Mouse (Mus musculus) kidney, embryonic 14.5 days (tissue): ENCODE measurements around the gene B9d1. TPM values are rescaled to one million over a fixed set of nuclear protein-coding genes. Genes with fewer than 3 reads are reported as not detected.

Source experiments
- ATAC-seq: fragments of 200-750 bp; cut with Nextera tagmentation; 2 replicates; pipeline ENCODE4 v1.8.0; 2017; ENCODE audit warnings: moderate number of reproducible peaks, mild to moderate bottlenecking, moderate TSS enrichment, moderate library complexity; ENCODE audit not compliant: low FRiP score, low TSS enrichment
- H3K27ac ChIP-seq: fragments of 300-500 bp; sonication (generic); 2 replicates; pipeline ENCODE4 v1.5.1; 2014; ENCODE audit warnings: low read depth, mild to moderate bottlenecking, low read length, moderate library complexity, mixed read lengths
- H3K27me3 ChIP-seq: fragments of 300-500 bp; sonication (generic); 2 replicates; pipeline ENCODE4 v1.6.1; 2014; ENCODE audit warnings: mild to moderate bottlenecking, low read length; ENCODE audit not compliant: control insufficient read depth, insufficient read depth
- H3K36me3 ChIP-seq: fragments of 300-500 bp; sonication (generic); 2 replicates; pipeline ENCODE4 v1.6.1; 2014; ENCODE audit warnings: low read length, mixed read lengths; ENCODE audit not compliant: control insufficient read depth, insufficient read depth
- H3K4me1 ChIP-seq: fragments of 300-500 bp; sonication (generic); 2 replicates; pipeline ENCODE4 v1.6.1; 2014; ENCODE audit warnings: low read length, mixed read lengths; ENCODE audit not compliant: control insufficient read depth, insufficient read depth
- H3K4me2 ChIP-seq: fragments of 300-500 bp; sonication (generic); replicated peaks from 2 replicates; pipeline ENCODE4 v1.6.1; 2014; ENCODE audit warnings: low read depth, mild to moderate bottlenecking, low read length
- H3K4me3 ChIP-seq: fragments of 300-500 bp; sonication (generic); 2 replicates; pipeline ENCODE4 v1.5.1; 2014; ENCODE audit warnings: mild to moderate bottlenecking, low read length
- H3K9ac ChIP-seq: fragments of 300-500 bp; sonication (generic); 2 replicates; pipeline ENCODE4 v1.6.1; 2014; ENCODE audit warnings: low read depth, mild to moderate bottlenecking, low read length, moderate library complexity
- H3K9me3 ChIP-seq: fragments of 300-500 bp; sonication (generic); 2 replicates; pipeline ENCODE4 v1.6.1; 2016; ENCODE audit warnings: low read length; ENCODE audit not compliant: control insufficient read depth
- WGBS: fragments of 180-500 bp; shearing (Covaris S2); extraction: QIAGEN DNeasy Blood & Tissue Kit; methylation state at CpG from one replicate; pipeline ENCODE4 v1.1.7; 2014; 5-methylcytosine and 5-hydroxymethylcytosine counted together
- polyA plus RNA-seq: library from polyadenylated mRNA; unstranded; fragments of >200 nt; fragmentation: Nextera tagmentation; extraction: Ambion mirVana; gene quantifications from 2 replicates; pipeline ENCODE4 v1.2.1, GENCODE M21; 2014

B9d1 gene
- polyA plus RNA-seq, result 49.2 and 56.4 TPM in 2 replicates

- WGBS, result under 1% methylated on average over 39 of the region's 39 CpGs
- Histone ChIP-seq H3K4me2 (peak within 1 kb of the TSS; percentile 84), H3K4me1 (peaks cover 6% of the 10 kb centered on the region; the same call in 1 of the 2 replicates), H3K27me3 (no peaks in the 10 kb centered on the region), H3K27ac (no peak within 1 kb of the TSS), H3K9ac (peak within 1 kb of the TSS; percentile 70), H3K9me3 (no peaks in the 10 kb centered on the region), H3K4me3 (peak within 1 kb of the TSS; percentile 79), H3K36me3 (peaks cover 4% of the 10 kb centered on the region; the same call in 1 of the 2 replicates)
- ATAC-seq, result peak; percentile 93
Measured at GRCm38 (mm10) chr11:61504713-61505257, at the start of gene B9d1. Gene B9d1 (plus strand): TSS chr11:61505144.

GRCm38 (mm10) chr11:61464071-61464470 lies 40.9 kb upstream of the B9d1 start:
- Histone ChIP-seq H3K4me1 (0 out of 2 replicates have a peak, but pooled peaks cover 5% of the 10 kb centered on the region), H3K9ac (no peak overlapping the region), H3K4me3 (no peak overlapping the region), H3K36me3 (no peaks in the 10 kb centered on the region), H3K27ac (no peak overlapping the region), H3K9me3 (no peaks in the 10 kb centered on the region), H3K4me2 (no peak overlapping the region), H3K27me3 (no peaks in the 10 kb centered on the region)
- WGBS, result 69% methylated on average over 2 of the region's 2 CpGs
- ATAC-seq, result no peak

GRCm38 (mm10) chr11:61465422-61465821 lies 39.5 kb upstream of the B9d1 start:
- H3K4me2 ChIP-seq, result no peak overlapping the region
- H3K4me1 ChIP-seq, result 0 out of 2 replicates have a peak, but pooled peaks cover 8% of the 10 kb centered on the region
- no peaks in the 10 kb centered on the region for H3K9me3 ChIP-seq
- no peak for ATAC-seq
- 54% methylated on average over 4 of the region's 4 CpGs for WGBS
- H3K4me3 ChIP-seq, result no peak overlapping the region
- no peaks in the 10 kb centered on the region for H3K27me3 ChIP-seq
- H3K27ac ChIP-seq, result no peak overlapping the region
- no peak overlapping the region for H3K9ac ChIP-seq
- no peaks in the 10 kb centered on the region for H3K36me3 ChIP-seq

GRCm38 (mm10) chr11:61468534-61468933 lies 36.4 kb upstream of the B9d1 start:
- Histone ChIP-seq H3K4me3 (no peak overlapping the region), H3K27me3 (no peaks in the 10 kb centered on the region), H3K36me3 (no peaks in the 10 kb centered on the region), H3K4me1 (0 out of 2 replicates have a peak, but pooled peaks cover 8% of the 10 kb centered on the region), H3K4me2 (no peak overlapping the region), H3K9ac (no peak overlapping the region), H3K27ac (no peak overlapping the region), H3K9me3 (no peaks in the 10 kb centered on the region)
- no peak for ATAC-seq
- 82% methylated on average over 4 of the region's 4 CpGs for WGBS

GRCm38 (mm10) chr11:61469317-61469917 lies 35.5 kb upstream of the B9d1 start:
- no peaks in the 10 kb centered on the region for H3K9me3 ChIP-seq
- no peaks in the 10 kb centered on the region for H3K27me3 ChIP-seq
- H3K36me3 ChIP-seq, result no peaks in the 10 kb centered on the region
- no peak for ATAC-seq
- 0 out of 2 replicates have a peak, but pooled peaks cover 8% of the 10 kb centered on the region for H3K4me1 ChIP-seq
- H3K4me2 ChIP-seq, result no peak overlapping the region
- 62% methylated on average over 7 of the region's 7 CpGs for WGBS
- no peak overlapping the region for H3K27ac ChIP-seq
- H3K4me3 ChIP-seq, result no peak overlapping the region
- no peak overlapping the region for H3K9ac ChIP-seq

GRCm38 (mm10) chr11:61470880-61471279 lies 34.1 kb upstream of the B9d1 start:
- ATAC-seq, result no peak
- no peaks in the 10 kb centered on the region for H3K9me3 ChIP-seq

GRCm38 (mm10) chr11:61473630-61474029 lies 31.3 kb upstream of the B9d1 start:
- Histone ChIP-seq H3K9ac (no peak overlapping the region), H3K4me1 (peaks cover 8% of the 10 kb centered on the region; the same call in 1 of the 2 replicates), H3K9me3 (no peaks in the 10 kb centered on the region), H3K4me3 (no peak overlapping the region), H3K27ac (no peak overlapping the region), H3K4me2 (no peak overlapping the region), H3K27me3 (no peaks in the 10 kb centered on the region), H3K36me3 (no peaks in the 10 kb centered on the region)
- no peak for ATAC-seq
- 71% methylated on average over 4 of the region's 4 CpGs for WGBS

More at GRCm38 (mm10) chr11:61470880-61471279, 34.1 kb upstream of the B9d1 start:
- H3K4me2 ChIP-seq, result no peak overlapping the region
- H3K27me3 ChIP-seq, result no peaks in the 10 kb centered on the region
- H3K27ac ChIP-seq, result no peak overlapping the region
- H3K4me1 ChIP-seq, result 0 out of 2 replicates have a peak, but pooled peaks cover 4% of the 10 kb centered on the region
- no peaks in the 10 kb centered on the region for H3K36me3 ChIP-seq
- H3K9ac ChIP-seq, result no peak overlapping the region
- H3K4me3 ChIP-seq, result no peak overlapping the region

GRCm38 (mm10) chr11:61476786-61477382 lies 28.1 kb upstream of the B9d1 start:
- Histone ChIP-seq H3K4me3 (no peak overlapping the region; the same call in 1 of the 2 replicates), H3K36me3 (no peaks in the 10 kb centered on the region), H3K9me3 (no peaks in the 10 kb centered on the region), H3K4me1 (peaks cover 10% of the 10 kb centered on the region), H3K9ac (peak overlapping the region; percentile 13; the same call in 1 of the 2 replicates), H3K27ac (peak overlapping the region; percentile 3; the same call in 1 of the 2 replicates), H3K4me2 (peak overlapping the region; percentile 28), H3K27me3 (no peaks in the 10 kb centered on the region)
- 49% methylated on average over 12 of the region's 12 CpGs for WGBS
- ATAC-seq, result peak; percentile 55; the same call in 1 of the 2 replicates
